Comparison of ENCODE assay signal across 17 mouse cellular contexts in genomic region chr12:73666701-73667100, GRCm38 (mm10).
DNase-seq lines count a peak whose midpoint lies in the region.
"Had no signal": no experiment of that assay in that cellular context is flagged by ENCODE, and none has a peak within 500 bp of the region (broad histone marks: within the 10 kb centered on the region; RNA-seq: fewer than 3 reads in every experiment).

No protein-coding gene starts in this region.

- DNase-seq in cerebellum, postnatal 10 days, result peak; percentile 46 to 75
- no peak for DNase-seq in cerebellum, adult 11-12 months
- DNase-seq in heart, adult 11 months, result peak; percentile 19
- no peak for DNase-seq in heart, adult 18-20 months
- peak; percentile 18 for DNase-seq in brain, adult 2 months (ENCODE audit: low read depth, low spot score)
- DNase-seq in kidney, adult 18-20 months, result no peak
- no peak for DNase-seq in spleen, postnatal 10 days (ENCODE audit: low spot score in 2 of 2)
- DNase-seq: adrenal gland, adult 2 months; adrenal gland, postnatal 14 days; cerebellum, adult 11 months; cerebellum, adult 8-10 months; cerebellum, postnatal 36 days; embryo, embryonic 11 days; gastrocnemius, postnatal 10 days; heart, postnatal 10 days; heart, postnatal 36 days; kidney, adult 11 months had no signal

Comparison
In these comparisons a context has a peak if more than half of its experiments do, and no peak if none do; other contexts are left out.
1. DNase-seq: peak in cerebellum, postnatal 10 days (2 of 2), heart, adult 11 months (single experiment) and brain, adult 2 months (single experiment); none in cerebellum, adult 11-12 months (single experiment), heart, adult 18-20 months (0 of 2), kidney, adult 18-20 months (single experiment) and spleen, postnatal 10 days (0 of 2).